Mouse (Mus musculus) kidney, embryonic 15.5 days (tissue): Measurements from ENCODE around the gene Rcan1. TPM values are rescaled to one million over a fixed set of nuclear protein-coding genes. Genes with fewer than 3 reads are reported as not detected.

Experiments
- ATAC-seq: fragments of 200-750 bp; cut with Nextera tagmentation; replicated peaks from 2 replicates; pipeline ENCODE4 v1.8.0; 2017; ENCODE audit warnings: moderate TSS enrichment; ENCODE audit not compliant: low FRiP score
- H3K27ac ChIP-seq: fragments of 300-500 bp; sonication (generic); 2 replicates; pipeline ENCODE4 v1.5.1; 2015; ENCODE audit warnings: mild to moderate bottlenecking, inconsistent platforms
- H3K27me3 ChIP-seq: fragments of 300-500 bp; sonication (generic); 2 replicates; pipeline ENCODE4 v1.6.1; 2015; ENCODE audit warnings: inconsistent platforms
- H3K36me3 ChIP-seq: fragments of 300-500 bp; sonication (generic); 2 replicates; pipeline ENCODE4 v1.6.1; 2015; ENCODE audit warnings: inconsistent platforms
- H3K4me1 ChIP-seq: fragments of 300-500 bp; sonication (generic); 2 replicates; pipeline ENCODE4 v1.6.1; 2015; ENCODE audit warnings: inconsistent platforms
- H3K4me2 ChIP-seq: fragments of 300-500 bp; sonication (generic); 2 replicates; pipeline ENCODE4 v1.6.1; 2015; ENCODE audit warnings: moderate library complexity, mild to moderate bottlenecking, inconsistent platforms
- H3K4me3 ChIP-seq: fragments of 300-500 bp; sonication (generic); replicated peaks from 2 replicates; pipeline ENCODE4 v1.5.1; 2015; ENCODE audit warnings: mild to moderate bottlenecking, inconsistent platforms
- H3K9ac ChIP-seq: fragments of 300-500 bp; sonication (generic); 2 replicates; pipeline ENCODE4 v1.6.1; 2015; ENCODE audit warnings: mild to moderate bottlenecking, inconsistent platforms
- H3K9me3 ChIP-seq: fragments of 300-500 bp; sonication (generic); replicated peaks from 2 replicates; pipeline ENCODE4 v1.6.1; 2016; ENCODE audit warnings: inconsistent platforms
- WGBS: fragments of 180-500 bp; shearing (Covaris S2); methylation state at CpG from one replicate; pipeline ENCODE4 v1.1.7; 2015; ENCODE audit warnings: mixed read lengths; 5-methylcytosine and 5-hydroxymethylcytosine counted together
- polyA plus RNA-seq: library from polyadenylated mRNA; unstranded; fragments of >200 nt; fragmentation: Nextera tagmentation; extraction: Ambion mirVana; gene quantifications from 2 replicates; pipeline ENCODE4 v1.2.1, GENCODE M21; 2015

Rcan1 gene
- polyA plus RNA-seq, 1 experiment from 2014 or later: 26.5 TPM

DNA sequence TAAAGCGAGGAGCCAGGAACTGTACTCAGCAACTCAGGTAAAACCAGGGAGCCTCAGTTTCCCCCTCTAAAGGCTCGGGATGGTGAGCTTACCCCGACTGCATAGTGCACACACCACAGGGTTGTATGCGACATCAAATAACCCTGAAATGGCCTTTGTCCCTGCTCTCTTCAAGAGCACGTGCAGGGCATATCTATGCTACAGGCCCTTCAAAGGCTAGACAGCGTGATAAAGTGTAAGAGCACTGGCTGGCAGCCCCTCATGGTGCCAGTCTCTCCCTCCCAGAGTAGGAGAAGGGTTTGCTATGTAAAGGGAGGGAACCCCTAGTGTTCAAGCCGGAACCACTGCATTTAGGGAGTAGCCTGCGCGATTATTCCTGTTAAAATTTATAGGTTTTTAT lies 113.6 kb downstream of the Rcan1 start:
- no peak overlapping the region for H3K27ac ChIP-seq
- H3K9ac ChIP-seq: no peak overlapping the region
- H3K4me2 ChIP-seq: no peak overlapping the region
- H3K4me3 ChIP-seq: no peak overlapping the region
- ATAC-seq: no peak
- H3K4me1 ChIP-seq: peaks cover 30% of the 10 kb centered on the region
- no peaks in the 10 kb centered on the region for H3K9me3 ChIP-seq
- H3K36me3 ChIP-seq: no peaks in the 10 kb centered on the region
- 65% methylated on average over 9 of the region's 9 CpGs for WGBS
- peaks cover 16% of the 10 kb centered on the region; the same call in 1 of the 2 replicates for H3K27me3 ChIP-seq

DNA sequence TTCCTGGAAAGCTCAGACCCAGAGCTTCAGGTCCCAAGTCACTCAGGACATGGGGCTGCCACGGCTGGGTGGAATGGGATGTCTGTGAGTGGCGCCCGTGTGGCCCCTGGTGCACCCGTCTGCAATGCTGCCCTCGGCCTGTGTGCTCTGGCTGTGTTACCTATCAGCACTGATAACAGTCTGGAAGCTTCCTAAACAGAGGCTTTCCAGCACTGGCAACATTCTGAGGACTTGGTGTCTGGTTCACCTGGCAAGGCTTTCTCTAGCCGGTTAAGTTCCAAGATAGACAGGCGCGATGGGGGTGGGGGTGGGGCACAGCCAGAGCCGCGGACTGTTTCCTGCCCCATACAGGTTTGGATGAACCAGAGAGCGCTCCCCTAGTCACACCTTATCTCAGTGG lies 114.7 kb downstream of the Rcan1 start:
- peaks cover 30% of the 10 kb centered on the region for H3K4me1 ChIP-seq
- ATAC-seq: no peak
- no peak overlapping the region for H3K9ac ChIP-seq
- no peak overlapping the region for H3K4me3 ChIP-seq
- H3K36me3 ChIP-seq: no peaks in the 10 kb centered on the region
- WGBS: 79% methylated on average over 11 of the region's 11 CpGs
- no peaks in the 10 kb centered on the region for H3K9me3 ChIP-seq
- peaks cover 16% of the 10 kb centered on the region; the same call in 1 of the 2 replicates for H3K27me3 ChIP-seq
- H3K4me2 ChIP-seq: no peak overlapping the region
- no peak overlapping the region for H3K27ac ChIP-seq

DNA sequence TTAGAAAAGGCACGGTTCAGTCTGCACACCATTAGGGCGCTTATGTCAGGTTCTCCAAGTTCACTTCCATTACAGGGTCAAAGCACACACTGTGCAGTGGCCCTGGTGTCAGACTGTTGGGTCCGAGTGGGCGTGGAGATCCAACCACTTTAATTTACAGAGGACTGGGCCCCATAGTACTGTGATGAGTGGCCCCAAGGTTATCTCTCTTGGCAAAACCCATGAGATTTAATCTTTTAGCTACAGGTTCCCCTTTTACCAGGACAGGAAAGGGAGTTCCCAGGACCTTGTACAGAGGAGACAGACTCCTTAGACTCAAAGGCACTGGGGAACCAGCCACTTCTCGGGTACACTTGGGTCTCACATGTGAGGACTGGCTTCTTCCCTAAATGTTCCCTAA lies 115.3 kb downstream of the Rcan1 start:
- no peak for ATAC-seq
- Histone ChIP-seq H3K36me3 (no peaks in the 10 kb centered on the region), H3K9ac (0 out of 2 replicates have a peak overlapping the region, but pooled peaks have one; percentile 10), H3K9me3 (no peaks in the 10 kb centered on the region), H3K27me3 (peaks cover 14% of the 10 kb centered on the region; the same call in 1 of the 2 replicates), H3K4me1 (peaks cover 30% of the 10 kb centered on the region), H3K4me2 (no peak overlapping the region), H3K27ac (no peak overlapping the region), H3K4me3 (no peak overlapping the region)
- WGBS: 70% methylated on average over 5 of the region's 5 CpGs

DNA sequence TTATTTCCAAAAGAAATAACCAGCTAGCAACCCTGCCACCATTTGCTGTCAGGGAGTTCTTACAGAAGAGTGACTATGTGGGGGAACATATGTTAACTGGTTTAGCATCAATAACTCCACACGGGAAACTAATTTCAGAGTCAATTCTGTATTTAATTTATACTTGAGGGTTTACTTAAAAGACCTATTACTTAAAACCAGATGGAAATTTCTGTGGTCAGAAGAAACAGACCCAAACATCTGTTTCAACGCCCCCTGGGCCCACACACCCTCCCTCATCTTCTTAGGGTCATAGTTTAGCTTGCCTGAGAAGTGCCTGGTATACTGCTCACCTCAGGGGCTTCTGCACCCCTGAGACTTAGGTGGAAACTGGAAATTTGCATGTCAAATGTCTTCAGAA lies 116.8 kb downstream of the Rcan1 start:
- ATAC-seq: no peak
- H3K9ac ChIP-seq: no peak overlapping the region
- no peaks in the 10 kb centered on the region for H3K9me3 ChIP-seq
- peaks cover 25% of the 10 kb centered on the region for H3K4me1 ChIP-seq
- H3K27ac ChIP-seq: no peak overlapping the region
- H3K27me3 ChIP-seq: peaks cover 14% of the 10 kb centered on the region; the same call in 1 of the 2 replicates
- H3K36me3 ChIP-seq: no peaks in the 10 kb centered on the region
- 66% methylated on average over 2 of the region's 2 CpGs for WGBS
- H3K4me3 ChIP-seq: no peak overlapping the region
- H3K4me2 ChIP-seq: no peak overlapping the region

DNA sequence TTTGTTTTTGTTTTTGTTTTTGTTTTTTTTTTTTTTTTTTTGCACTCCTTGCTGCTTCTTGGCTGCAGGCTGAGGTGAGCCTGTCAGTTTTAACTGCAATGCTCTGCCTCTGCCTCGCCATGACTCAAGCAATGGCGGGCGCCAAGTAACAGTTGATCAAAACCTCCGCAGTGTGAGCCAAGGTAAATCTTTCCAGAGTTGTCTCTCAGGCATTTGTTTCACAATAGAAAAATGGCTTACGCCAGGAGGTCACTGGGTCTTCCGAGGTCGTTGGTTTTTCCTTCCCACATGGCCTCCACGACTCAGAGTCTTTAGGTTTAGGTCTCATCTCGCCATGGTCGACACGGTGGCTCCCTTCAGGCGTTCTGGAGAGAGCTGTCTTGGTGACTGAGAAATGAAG lies 117.4 kb downstream of the Rcan1 start:
- no peak for ATAC-seq
- Histone ChIP-seq H3K27me3 (peaks cover 14% of the 10 kb centered on the region; the same call in 1 of the 2 replicates), H3K27ac (no peak overlapping the region), H3K9ac (no peak overlapping the region), H3K4me2 (no peak overlapping the region), H3K9me3 (no peaks in the 10 kb centered on the region), H3K4me3 (no peak overlapping the region), H3K36me3 (no peaks in the 10 kb centered on the region), H3K4me1 (peaks cover 20% of the 10 kb centered on the region)
- 68% methylated on average over 12 of the region's 12 CpGs for WGBS

DNA sequence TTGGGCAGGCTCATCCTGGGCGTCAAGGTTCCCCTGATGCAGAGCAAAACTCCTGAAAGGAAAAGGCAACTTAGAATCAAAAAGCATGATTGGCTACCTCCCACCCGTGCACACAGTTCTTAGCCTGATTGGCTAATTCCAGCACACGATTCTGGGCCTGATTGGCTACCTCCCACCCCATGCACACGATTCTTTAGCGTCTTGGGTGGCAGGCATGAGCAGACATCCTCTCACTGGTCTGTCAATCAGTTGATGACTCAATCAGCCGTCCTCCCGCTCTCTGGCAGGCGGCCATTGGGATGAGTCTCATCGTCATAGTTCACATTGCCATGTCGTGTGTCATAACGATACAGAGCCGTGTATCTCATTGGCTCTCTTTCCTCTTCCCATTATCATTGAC lies 121.7 kb downstream of the Rcan1 start:
- no peak overlapping the region for H3K9ac ChIP-seq
- H3K27me3 ChIP-seq: no peaks in the 10 kb centered on the region
- no peak overlapping the region for H3K27ac ChIP-seq
- H3K9me3 ChIP-seq: no peaks in the 10 kb centered on the region
- peaks cover 4% of the 10 kb centered on the region; the same call in 1 of the 2 replicates for H3K4me1 ChIP-seq
- ATAC-seq: no peak
- whole genome bisulfite sequencing: 67% methylated on average over 12 of the region's 12 CpGs
- H3K4me2 ChIP-seq: no peak overlapping the region
- H3K4me3 ChIP-seq: no peak overlapping the region
- no peaks in the 10 kb centered on the region for H3K36me3 ChIP-seq

DNA sequence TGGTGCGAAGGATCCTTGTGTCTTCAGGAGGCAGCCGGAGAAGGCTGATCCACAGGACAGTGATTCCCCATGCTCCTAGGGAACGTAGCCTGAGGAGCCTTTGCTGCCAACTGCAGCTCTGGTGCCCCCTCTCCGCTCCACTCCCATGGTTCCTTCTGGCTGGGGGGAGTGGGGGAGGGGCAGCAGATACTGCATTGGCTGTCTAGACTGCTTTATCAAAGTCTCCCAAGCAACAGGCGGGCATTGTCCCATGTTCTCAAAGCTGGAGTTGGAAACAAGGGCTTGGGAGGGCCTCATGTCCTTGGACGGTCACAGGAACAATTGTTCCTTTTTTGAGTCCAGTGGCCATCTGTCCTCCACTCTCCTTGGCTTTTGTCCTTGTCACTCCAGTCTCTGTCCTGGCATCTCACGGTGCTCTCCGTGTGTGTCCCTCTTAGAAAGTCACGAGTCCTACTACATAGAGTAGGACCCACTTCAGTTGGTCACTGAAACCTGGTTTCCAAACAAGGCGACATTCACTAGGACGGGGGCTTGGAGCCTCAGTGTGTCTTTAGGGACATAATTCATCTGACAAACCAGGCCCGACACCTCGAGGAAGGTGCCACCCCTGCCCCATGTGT lies 124.3 kb downstream of the Rcan1 start:
- no peak for ATAC-seq
- Histone ChIP-seq H3K4me2 (no peak overlapping the region), H3K9ac (no peak overlapping the region), H3K27me3 (no peaks in the 10 kb centered on the region), H3K36me3 (no peaks in the 10 kb centered on the region), H3K4me3 (no peak overlapping the region), H3K27ac (no peak overlapping the region), H3K4me1 (peaks cover 4% of the 10 kb centered on the region), H3K9me3 (no peaks in the 10 kb centered on the region)
- 80% methylated on average over 13 of the region's 13 CpGs for WGBS

DNA sequence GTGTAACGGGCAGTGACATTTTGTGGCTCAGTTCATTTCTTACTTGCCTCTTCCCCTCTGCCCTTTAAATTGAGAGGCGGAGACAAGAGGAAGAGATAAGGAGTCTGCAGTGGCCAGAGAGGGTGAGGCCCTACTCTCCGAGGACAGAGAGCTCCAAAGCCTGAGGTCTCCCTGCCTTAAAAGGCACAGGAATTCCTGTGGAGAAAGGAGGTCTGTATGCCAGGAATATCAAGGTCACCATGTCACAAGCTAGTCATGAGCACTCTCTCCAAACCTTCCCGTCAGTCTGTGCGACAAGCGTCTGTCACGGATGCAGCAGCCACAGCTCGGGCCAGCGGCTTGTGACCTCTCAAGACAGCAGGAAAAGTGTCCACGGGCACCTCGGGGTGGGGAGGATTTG lies 125.5 kb downstream of the Rcan1 start:
- no peak for ATAC-seq
- Histone ChIP-seq H3K27me3 (no peaks in the 10 kb centered on the region), H3K27ac (no peak overlapping the region), H3K9me3 (no peaks in the 10 kb centered on the region), H3K9ac (no peak overlapping the region), H3K36me3 (no peaks in the 10 kb centered on the region), H3K4me1 (peaks cover 15% of the 10 kb centered on the region), H3K4me2 (no peak overlapping the region), H3K4me3 (no peak overlapping the region)
- WGBS: 55% methylated on average over 11 of the region's 11 CpGs

Other genes starting within 250 kb of the Rcan1 start
- gene Kcne2, start 178.5 kb downstream of the Rcan1 start, polyA plus RNA-seq: 0.10 and 0.27 TPM in 2 replicates
- gene Smim11, start 169.6 kb downstream of the Rcan1 start, polyA plus RNA-seq: 126 and 141 TPM in 2 replicates
- gene Fam243, start 149.4 kb downstream of the Rcan1 start, polyA plus RNA-seq: not detected in 2 replicates
- gene Kcne1, start 111.4 kb downstream of the Rcan1 start, polyA plus RNA-seq: 1.8 and 2.0 TPM in 2 replicates
- gene Clic6, start 14.9 kb upstream of the Rcan1 start, polyA plus RNA-seq: 7.5 and 8.0 TPM in 2 replicates